Mouse (Mus musculus): ENCODE results near the gene Gm20458. TPM values are rescaled to one million over a fixed set of nuclear protein-coding genes. Genes with fewer than 3 reads are reported as not detected.

The Gm20458 gene
- polyA plus RNA-seq, 1 experiment, result 31.6 TPM

- H3ac ChIP-seq (ENCODE audit: control insufficient read depth, insufficient read length), result no peak overlapping the region
- TF ChIP-seq TCF3 (IDR thresholded peaks at IDR 0.05; ENCODE audit: insufficient read length, low read depth) (no peak), CEBPB (IDR thresholded peaks at IDR 0.05; ENCODE audit: insufficient read depth, poor library complexity, severe bottlenecking) (no peak), POLR2AphosphoS2 (IDR thresholded peaks at IDR 0.05; ENCODE audit: insufficient read length, low read depth) (no peak), MAX (IDR thresholded peaks at IDR 0.05; ENCODE audit: low read depth) (no peak), SRF (IDR thresholded peaks at IDR 0.05; ENCODE audit: control insufficient read depth, insufficient read length, low read depth) (no peak), POLR2A (IDR thresholded peaks at IDR 0.05; ENCODE audit: insufficient read length, low read depth) (no peak), USF1 (IDR thresholded peaks at IDR 0.05; ENCODE audit: low read depth) (no peak), E2F4 (IDR thresholded peaks at IDR 0.05; ENCODE audit: insufficient read depth) (no peak), REST (IDR thresholded peaks at IDR 0.05; ENCODE audit: insufficient read depth, insufficient read length) (no peak), MYOD1 (IDR thresholded peaks at IDR 0.05; ENCODE audit: control insufficient read depth in 1 of 3, insufficient read length in 2 of 3, low read depth in 2 of 3) (no peak), TCF12 (IDR thresholded peaks at IDR 0.05; ENCODE audit: insufficient read depth, poor library complexity, severe bottlenecking) (no peak), MYOG (IDR thresholded peaks at IDR 0.05; ENCODE audit: control insufficient read depth in 1 of 3, insufficient read depth in 1 of 3, insufficient read length in 2 of 3, low read depth in 2 of 3) (no peak)
- H3K79me2 ChIP-seq (ENCODE audit: control insufficient read depth, insufficient read depth), result no peaks in the 10 kb centered on the region
- H3K4me3 ChIP-seq, result no peak overlapping the region
- H3K4me2 ChIP-seq (ENCODE audit: low read depth), result no peak overlapping the region
- no peaks in the 10 kb centered on the region for H3K36me3 ChIP-seq (ENCODE audit: control insufficient read depth, insufficient read depth)
- no peaks in the 10 kb centered on the region for H3K27me3 ChIP-seq (ENCODE audit: control insufficient read depth, insufficient read depth, insufficient read length)
Observed at GRCm38 (mm10) chr2:164514916-164515315, 54.1 kb downstream of the Gm20458 start.

DNA sequence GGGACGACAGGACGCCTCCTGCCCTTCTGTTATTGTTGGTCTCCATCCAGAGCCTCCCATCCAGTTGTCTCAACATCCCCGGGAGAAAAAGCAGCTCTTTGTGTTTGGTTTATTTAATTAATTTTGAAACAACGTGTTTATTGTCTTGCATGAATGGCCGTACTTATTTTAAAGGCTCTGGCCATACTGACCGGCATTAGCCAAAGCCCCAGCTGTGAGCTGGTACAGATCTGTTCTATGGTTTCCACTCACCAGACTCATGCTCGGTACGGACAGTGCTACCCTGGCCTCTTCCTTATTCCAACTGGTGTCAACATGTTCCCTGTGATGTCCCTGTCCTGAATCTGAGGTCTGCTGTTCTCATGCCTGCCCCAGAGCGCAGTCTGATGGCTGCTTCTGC, 55.1 kb downstream of the Gm20458 start:
- no peak overlapping the region for H3ac ChIP-seq (ENCODE audit: control insufficient read depth, insufficient read length)
- no peaks in the 10 kb centered on the region for H3K79me2 ChIP-seq (ENCODE audit: control insufficient read depth, insufficient read depth)
- H3K4me3 ChIP-seq, result no peak overlapping the region
- no peaks in the 10 kb centered on the region for H3K27me3 ChIP-seq (ENCODE audit: control insufficient read depth, insufficient read depth, insufficient read length)
- no peak overlapping the region for H3K4me2 ChIP-seq (ENCODE audit: low read depth)
- TF ChIP-seq E2F4 (IDR thresholded peaks at IDR 0.05; ENCODE audit: insufficient read depth) (no peak), MYOG (IDR thresholded peaks at IDR 0.05; ENCODE audit: control insufficient read depth in 1 of 3, insufficient read depth in 1 of 3, insufficient read length in 2 of 3, low read depth in 2 of 3) (no peak)
- no peaks in the 10 kb centered on the region for H3K36me3 ChIP-seq (ENCODE audit: control insufficient read depth, insufficient read depth)

DNA sequence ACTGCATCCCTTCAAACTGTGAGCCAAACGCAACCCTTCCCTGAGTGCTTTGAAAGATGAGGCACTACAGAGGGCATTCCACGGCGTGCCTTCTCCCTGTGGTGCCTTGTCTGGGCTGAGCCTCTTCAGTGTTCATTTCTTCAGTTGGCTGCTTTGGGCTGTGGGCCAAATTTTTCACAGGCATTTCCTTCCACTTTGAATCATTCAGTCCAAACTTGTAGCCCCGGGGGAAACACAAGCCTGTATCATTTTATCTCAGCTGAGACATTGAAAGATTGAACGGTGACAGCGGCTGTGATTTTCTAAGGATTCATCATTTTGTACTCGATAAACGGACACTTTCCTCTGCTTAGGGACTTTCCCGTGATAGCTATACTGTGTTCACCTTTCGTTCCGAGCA, 55.8 kb downstream of the Gm20458 start:
- no peaks in the 10 kb centered on the region for H3K27me3 ChIP-seq (ENCODE audit: control insufficient read depth, insufficient read depth, insufficient read length)
- H3ac ChIP-seq (ENCODE audit: control insufficient read depth, insufficient read length), result no peak overlapping the region
- TF ChIP-seq MYOD1 (IDR thresholded peaks at IDR 0.05; ENCODE audit: control insufficient read depth in 1 of 3, insufficient read length in 2 of 3, low read depth in 2 of 3), result no peak
- TF ChIP-seq POLR2AphosphoS2 (IDR thresholded peaks at IDR 0.05; ENCODE audit: insufficient read length, low read depth), result no peak
- no peak for TF ChIP-seq POLR2A (IDR thresholded peaks at IDR 0.05; ENCODE audit: insufficient read length, low read depth)
- TF ChIP-seq TCF12 (IDR thresholded peaks at IDR 0.05; ENCODE audit: insufficient read depth, poor library complexity, severe bottlenecking), result no peak
- no peak for TF ChIP-seq TCF3 (IDR thresholded peaks at IDR 0.05; ENCODE audit: insufficient read length, low read depth)
- no peak for TF ChIP-seq MYOG (IDR thresholded peaks at IDR 0.05; ENCODE audit: control insufficient read depth in 1 of 3, insufficient read depth in 1 of 3, insufficient read length in 2 of 3, low read depth in 2 of 3)
- no peak for TF ChIP-seq MAX (IDR thresholded peaks at IDR 0.05; ENCODE audit: low read depth)
- no peak for TF ChIP-seq SRF (IDR thresholded peaks at IDR 0.05; ENCODE audit: control insufficient read depth, insufficient read length, low read depth)
- no peak for TF ChIP-seq REST (IDR thresholded peaks at IDR 0.05; ENCODE audit: insufficient read depth, insufficient read length)
- no peak for TF ChIP-seq USF1 (IDR thresholded peaks at IDR 0.05; ENCODE audit: low read depth)
- TF ChIP-seq CEBPB (IDR thresholded peaks at IDR 0.05; ENCODE audit: insufficient read depth, poor library complexity, severe bottlenecking), result no peak
- no peak for TF ChIP-seq E2F4 (IDR thresholded peaks at IDR 0.05; ENCODE audit: insufficient read depth)
- no peaks in the 10 kb centered on the region for H3K36me3 ChIP-seq (ENCODE audit: control insufficient read depth, insufficient read depth)
- no peak overlapping the region for H3K4me3 ChIP-seq
- no peak overlapping the region for H3K4me2 ChIP-seq (ENCODE audit: low read depth)
- no peaks in the 10 kb centered on the region for H3K79me2 ChIP-seq (ENCODE audit: control insufficient read depth, insufficient read depth)

DNA sequence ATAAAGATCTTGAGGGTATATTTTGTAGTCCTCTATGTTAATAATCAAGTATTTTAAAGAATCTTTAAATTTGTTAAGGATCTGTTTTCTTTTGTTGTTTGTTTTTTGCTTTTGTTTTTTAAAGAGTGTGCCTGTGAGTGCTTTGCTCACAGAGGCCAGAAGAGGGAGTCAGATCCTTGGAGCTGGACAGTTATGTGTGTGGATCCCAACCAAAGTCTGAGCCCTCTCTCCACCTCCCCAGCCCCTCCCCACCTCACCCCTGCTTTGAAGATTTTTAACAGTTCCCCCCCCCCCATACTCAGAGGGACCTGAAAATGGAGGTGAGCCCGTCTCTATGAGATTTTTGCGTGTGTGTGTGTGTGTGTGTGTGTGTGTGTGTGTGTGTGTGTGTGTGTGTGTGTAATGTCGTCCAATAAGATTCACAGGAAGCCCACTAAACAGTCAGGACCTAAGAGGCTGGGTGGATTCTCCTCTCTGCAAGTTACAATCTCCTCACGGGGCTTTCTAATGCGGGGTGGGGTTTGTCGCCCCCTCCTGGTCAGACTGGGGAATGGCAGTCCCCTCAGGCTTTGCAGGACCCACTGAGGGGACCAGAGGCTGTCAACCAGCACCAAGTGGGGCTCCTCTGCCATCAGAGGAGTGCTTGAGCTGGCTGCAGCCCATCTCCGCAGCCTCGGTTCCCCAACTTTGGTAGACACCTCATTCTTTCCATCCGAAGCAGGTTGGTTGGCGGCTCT, 56.9 kb downstream of the Gm20458 start:
- H3ac ChIP-seq (ENCODE audit: control insufficient read depth, insufficient read length), result no peak overlapping the region
- H3K79me2 ChIP-seq (ENCODE audit: control insufficient read depth, insufficient read depth), result no peaks in the 10 kb centered on the region
- H3K4me2 ChIP-seq (ENCODE audit: low read depth), result no peak overlapping the region
- no peak overlapping the region for H3K4me3 ChIP-seq
- no peak for TF ChIP-seq USF1 (IDR thresholded peaks at IDR 0.05; ENCODE audit: low read depth)
- TF ChIP-seq TCF12 (IDR thresholded peaks at IDR 0.05; ENCODE audit: insufficient read depth, poor library complexity, severe bottlenecking), result no peak
- TF ChIP-seq POLR2A (IDR thresholded peaks at IDR 0.05; ENCODE audit: insufficient read length, low read depth), result no peak
- no peak for TF ChIP-seq POLR2AphosphoS2 (IDR thresholded peaks at IDR 0.05; ENCODE audit: insufficient read length, low read depth)
- TF ChIP-seq MYOD1 (IDR thresholded peaks at IDR 0.05; ENCODE audit: control insufficient read depth in 1 of 3, insufficient read length in 2 of 3, low read depth in 2 of 3), result no peak
- TF ChIP-seq MAX (IDR thresholded peaks at IDR 0.05; ENCODE audit: low read depth), result no peak
- no peak for TF ChIP-seq E2F4 (IDR thresholded peaks at IDR 0.05; ENCODE audit: insufficient read depth)
- TF ChIP-seq REST (IDR thresholded peaks at IDR 0.05; ENCODE audit: insufficient read depth, insufficient read length), result no peak
- no peak for TF ChIP-seq TCF3 (IDR thresholded peaks at IDR 0.05; ENCODE audit: insufficient read length, low read depth)
- no peak for TF ChIP-seq MYOG (IDR thresholded peaks at IDR 0.05; ENCODE audit: control insufficient read depth in 1 of 3, insufficient read depth in 1 of 3, insufficient read length in 2 of 3, low read depth in 2 of 3)
- no peak for TF ChIP-seq SRF (IDR thresholded peaks at IDR 0.05; ENCODE audit: control insufficient read depth, insufficient read length, low read depth)
- no peak for TF ChIP-seq CEBPB (IDR thresholded peaks at IDR 0.05; ENCODE audit: insufficient read depth, poor library complexity, severe bottlenecking)
- H3K36me3 ChIP-seq (ENCODE audit: control insufficient read depth, insufficient read depth), result no peaks in the 10 kb centered on the region
- no peaks in the 10 kb centered on the region for H3K27me3 ChIP-seq (ENCODE audit: control insufficient read depth, insufficient read depth, insufficient read length)

All from myocyte (in vitro differentiated cells).